Mouse (Mus musculus) embryonic facial prominence, embryonic 11.5 days (tissue): ENCODE measurements around the gene Ints14. TPM values are rescaled to one million over a fixed set of nuclear protein-coding genes. Genes with fewer than 3 reads are reported as not detected.

ENCODE experiments used
- ATAC-seq: fragments of 200-750 bp; cut with Nextera tagmentation; replicated peaks from 2 replicates; pipeline ENCODE4 v1.8.0; 2017; ENCODE audit warnings: low read depth; ENCODE audit not compliant: insufficient number of reproducible peaks, low FRiP score, low TSS enrichment
- DNase-seq: peaks from one replicate; pipeline ENCODE4 v3.0.0-alpha.2; 2015; ENCODE audit warnings: low spot score
- H3K27ac ChIP-seq: fragments of 300-500 bp; sonication (generic); replicated peaks from 2 replicates; pipeline ENCODE4 v1.5.1; 2014; ENCODE audit warnings: mild to moderate bottlenecking, low read depth, low read length, control low read depth
- H3K27me3 ChIP-seq: fragments of 300-500 bp; sonication (generic); 2 replicates; pipeline ENCODE4 v1.6.1; 2014; ENCODE audit warnings: mild to moderate bottlenecking, low read length, moderate library complexity, mixed read lengths; ENCODE audit not compliant: control insufficient read depth, insufficient read depth
- H3K36me3 ChIP-seq: fragments of 300-500 bp; sonication (generic); replicated peaks from 2 replicates; pipeline ENCODE4 v1.6.1; 2014; ENCODE audit warnings: low read depth, mild to moderate bottlenecking, low read length, moderate library complexity, mixed read lengths; ENCODE audit not compliant: control insufficient read depth, insufficient read depth
- H3K4me1 ChIP-seq: fragments of 300-500 bp; sonication (generic); 2 replicates; pipeline ENCODE4 v1.6.1; 2014; ENCODE audit warnings: low read length, mixed read lengths; ENCODE audit not compliant: control insufficient read depth, insufficient read depth
- H3K4me2 ChIP-seq: fragments of 300-500 bp; sonication (generic); 2 replicates; pipeline ENCODE4 v1.6.1; 2014; ENCODE audit warnings: low read depth, mild to moderate bottlenecking, control low read depth, low read length, moderate library complexity
- H3K4me3 ChIP-seq: fragments of 300-500 bp; sonication (generic); 2 replicates; pipeline ENCODE4 v1.5.1; 2014; ENCODE audit warnings: low read depth, low read length, control low read depth
- H3K9ac ChIP-seq: fragments of 300-500 bp; sonication (generic); replicated peaks from 2 replicates; pipeline ENCODE4 v1.6.1; 2014; ENCODE audit warnings: mild to moderate bottlenecking, control low read depth, low read length
- H3K9me3 ChIP-seq: fragments of 300-500 bp; sonication (generic); replicated peaks from 2 replicates; pipeline ENCODE4 v1.6.1; 2016; ENCODE audit warnings: mild to moderate bottlenecking, low read length, inconsistent platforms, mixed read lengths; ENCODE audit not compliant: control insufficient read depth
- WGBS: fragments of 180-500 bp; shearing (Covaris S2); extraction: QIAGEN DNeasy Blood & Tissue Kit; methylation state at CpG from one replicate; pipeline ENCODE4 v1.1.7; 2014; 5-methylcytosine and 5-hydroxymethylcytosine counted together
- polyA plus RNA-seq: library from polyadenylated mRNA; unstranded; fragments of >200 nt; fragmentation: Nextera tagmentation; extraction: Ambion mirVana; gene quantifications from 2 replicates; pipeline ENCODE4 v1.2.1, GENCODE M21; 2014

Ints14 gene
- polyA plus RNA-seq, 1 experiment from 2014 or later = 80.5 TPM

DNA sequence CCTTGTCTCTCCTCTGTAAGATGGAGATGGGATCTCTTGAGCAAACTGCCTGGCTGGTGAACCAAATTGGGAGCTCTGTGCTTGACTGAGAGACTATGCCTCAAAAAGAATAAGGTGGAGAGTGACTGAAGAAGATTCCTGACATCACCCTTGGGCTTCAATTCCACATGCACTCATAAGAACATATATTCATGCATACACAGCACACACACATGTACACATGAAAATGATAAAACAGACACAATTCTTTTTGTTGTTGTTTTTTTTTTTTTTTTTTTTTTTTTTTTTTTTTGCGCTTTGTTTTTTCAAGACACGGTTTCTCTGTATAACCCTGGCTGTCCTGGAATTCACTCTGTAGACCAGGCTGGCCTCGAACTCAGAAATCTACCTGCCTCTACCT lies 3.4 kb upstream of the Ints14 start:
- no peak overlapping the region for H3K4me3 ChIP-seq
- H3K4me1 ChIP-seq = no peaks in the 10 kb centered on the region
- ATAC-seq (no peak), DNase-seq (no peak)
- no peak overlapping the region for H3K9ac ChIP-seq
- H3K4me2 ChIP-seq = no peak overlapping the region
- WGBS = 86% methylated on average over 3 of the region's 3 CpGs
- no peaks in the 10 kb centered on the region for H3K36me3 ChIP-seq
- H3K9me3 ChIP-seq = no peaks in the 10 kb centered on the region
- no peak overlapping the region for H3K27ac ChIP-seq
- H3K27me3 ChIP-seq = no peaks in the 10 kb centered on the region

DNA sequence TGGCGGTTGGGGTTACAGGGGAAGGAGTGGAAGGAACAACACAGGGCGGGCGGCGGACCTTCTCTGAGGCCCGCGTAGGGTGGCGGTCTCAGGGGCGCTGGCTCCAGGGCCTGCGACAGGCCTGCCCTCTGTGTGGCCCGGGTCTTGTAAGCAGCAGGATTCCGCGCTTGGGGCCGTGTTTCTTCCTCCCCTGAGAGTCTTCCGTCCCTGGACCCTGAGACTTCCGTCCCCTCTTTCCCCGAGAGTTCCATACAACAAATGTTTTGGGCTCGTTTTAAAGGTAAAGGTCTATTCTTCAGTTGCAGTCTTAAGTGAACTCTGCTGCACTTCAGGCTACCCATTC lies 244 bp downstream of the Ints14 start:
- peak overlapping the region; percentile 80 for H3K4me3 ChIP-seq
- DNase-seq = no peak
- no peaks in the 10 kb centered on the region for H3K36me3 ChIP-seq
- no peaks in the 10 kb centered on the region for H3K4me1 ChIP-seq
- peak overlapping the region; percentile 93 for H3K9ac ChIP-seq
- peak overlapping the region; percentile 82 for H3K27ac ChIP-seq
- no peaks in the 10 kb centered on the region for H3K9me3 ChIP-seq
- no peaks in the 10 kb centered on the region for H3K27me3 ChIP-seq
- peak overlapping the region; percentile 63 for H3K4me2 ChIP-seq
- no peak for ATAC-seq
- WGBS = 0% methylated on average over 17 of the region's 17 CpGs

DNA sequence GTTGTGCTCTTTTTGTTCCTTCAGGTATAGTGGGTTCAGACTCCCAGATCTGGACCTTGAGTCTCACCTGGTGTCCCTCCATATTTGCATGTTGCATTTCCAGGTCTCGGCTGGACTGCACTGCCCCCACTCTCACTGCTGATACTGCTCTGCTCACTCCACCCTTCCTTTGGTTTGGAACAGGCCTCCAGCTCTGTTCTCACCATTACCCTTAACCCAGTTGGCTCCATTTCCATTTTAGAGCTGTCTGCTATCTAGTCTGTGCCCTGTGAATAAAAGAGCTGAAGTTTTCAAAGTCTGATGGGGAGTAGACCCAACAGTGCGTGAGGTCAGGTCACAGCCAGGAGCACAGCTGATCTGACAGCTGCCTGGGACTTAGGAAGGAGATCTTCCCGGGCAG lies 19.8 kb downstream of the Ints14 start:
- 89% methylated on average over 3 of the region's 3 CpGs for WGBS
- H3K4me2 ChIP-seq = no peak overlapping the region
- peaks cover 22% of the 10 kb centered on the region for H3K36me3 ChIP-seq
- no peaks in the 10 kb centered on the region for H3K4me1 ChIP-seq
- H3K9me3 ChIP-seq = no peaks in the 10 kb centered on the region
- ATAC-seq (no peak), DNase-seq (no peak)
- no peak overlapping the region for H3K27ac ChIP-seq
- no peak overlapping the region for H3K4me3 ChIP-seq
- H3K9ac ChIP-seq = no peak overlapping the region
- H3K27me3 ChIP-seq = no peaks in the 10 kb centered on the region

DNA sequence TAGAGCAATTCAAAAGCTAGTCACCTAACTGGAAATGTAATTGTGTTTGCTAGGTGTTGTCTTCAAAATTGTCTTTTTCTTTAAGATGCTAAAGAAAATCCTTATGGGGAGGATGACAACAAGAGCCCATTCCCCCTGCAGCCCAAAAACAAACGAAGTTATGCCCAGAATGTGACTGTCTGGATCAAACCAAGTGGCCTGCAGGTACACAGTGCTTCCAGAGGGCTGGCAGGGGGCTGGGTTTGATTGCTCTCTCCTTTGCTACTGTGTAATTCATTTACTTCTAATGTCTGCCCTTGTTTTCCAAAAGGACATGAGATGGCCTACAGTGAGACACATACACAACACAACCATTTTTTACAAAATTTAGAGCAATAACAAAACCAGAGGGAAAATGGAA lies 21.2 kb downstream of the Ints14 start:
- Histone ChIP-seq H3K9ac (no peak overlapping the region), H3K4me3 (no peak overlapping the region), H3K9me3 (no peaks in the 10 kb centered on the region), H3K4me1 (no peaks in the 10 kb centered on the region), H3K4me2 (no peak overlapping the region), H3K27ac (no peak overlapping the region), H3K36me3 (peaks cover 23% of the 10 kb centered on the region), H3K27me3 (no peaks in the 10 kb centered on the region)
- ATAC-seq (no peak), DNase-seq (no peak)
- 70% methylated on average over 1 of the region's 1 CpGs for WGBS

DNA sequence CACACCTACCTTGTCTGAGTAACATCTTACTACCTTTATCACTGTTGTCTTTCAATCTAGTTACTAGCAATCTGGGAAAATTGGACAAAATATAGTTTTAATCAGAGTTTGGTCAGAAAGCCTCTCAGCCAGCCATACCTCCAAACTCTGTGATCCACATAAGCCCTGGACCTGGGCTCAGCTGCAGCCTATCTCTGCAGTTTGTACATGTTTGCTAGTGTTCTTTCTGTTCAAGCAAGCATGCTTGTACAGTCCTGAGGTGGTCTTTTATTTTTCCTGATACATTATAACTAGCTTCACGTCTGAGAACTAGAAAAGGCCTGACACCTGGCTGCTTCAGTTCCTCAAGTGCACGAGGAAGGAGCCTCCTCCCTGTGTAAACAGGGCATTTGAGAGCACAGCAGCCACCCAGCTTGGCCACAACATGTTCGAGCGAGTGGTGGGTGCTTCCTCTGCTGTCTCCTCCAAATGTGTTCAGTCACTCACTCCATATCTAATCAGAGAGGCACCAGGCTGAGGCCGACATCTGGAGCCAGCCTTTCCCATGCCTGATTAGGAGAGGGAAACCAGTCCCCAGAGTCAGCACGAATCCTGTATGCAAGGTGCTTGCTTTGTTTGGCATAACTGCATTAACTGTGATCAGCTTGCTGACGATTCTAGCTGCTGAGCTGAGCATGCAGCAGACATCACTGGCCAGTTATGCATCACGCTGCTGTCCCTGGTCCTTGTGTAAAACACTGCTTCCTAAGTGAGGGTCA lies 24.5 kb downstream of the Ints14 start:
- no peaks in the 10 kb centered on the region for H3K27me3 ChIP-seq
- peaks cover 24% of the 10 kb centered on the region for H3K36me3 ChIP-seq
- H3K4me2 ChIP-seq = no peak overlapping the region
- DNase-seq (no peak), ATAC-seq (no peak)
- no peak overlapping the region for H3K27ac ChIP-seq
- no peak overlapping the region for H3K9ac ChIP-seq
- WGBS = 80% methylated on average over 8 of the region's 8 CpGs
- no peak overlapping the region for H3K4me3 ChIP-seq
- H3K4me1 ChIP-seq = no peaks in the 10 kb centered on the region
- no peaks in the 10 kb centered on the region for H3K9me3 ChIP-seq

DNA sequence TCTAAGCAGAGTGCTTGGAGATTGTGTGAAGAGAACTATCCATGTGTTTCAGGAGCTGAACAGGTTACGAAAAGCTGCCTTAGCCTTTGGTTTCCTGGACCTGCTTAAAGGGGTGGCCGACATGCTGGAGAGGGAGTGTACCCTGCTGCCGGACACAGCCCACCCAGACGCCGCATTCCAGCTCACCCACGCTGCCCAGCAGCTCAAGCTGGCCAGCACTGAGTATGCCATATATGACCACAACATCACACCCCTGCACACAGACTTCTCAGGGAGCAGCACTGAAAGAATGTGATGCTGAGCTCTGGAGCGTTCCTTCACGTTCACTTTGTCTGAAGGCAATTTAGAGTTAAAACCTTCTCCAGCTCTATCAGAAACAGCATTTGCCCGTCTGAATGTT lies 25.1 kb downstream of the Ints14 start:
- H3K27ac ChIP-seq = no peak overlapping the region
- H3K4me3 ChIP-seq = no peak overlapping the region
- no peaks in the 10 kb centered on the region for H3K27me3 ChIP-seq
- no peak for DNase-seq
- H3K9me3 ChIP-seq = no peaks in the 10 kb centered on the region
- H3K9ac ChIP-seq = no peak overlapping the region
- H3K4me2 ChIP-seq = no peak overlapping the region
- ATAC-seq = no peak
- H3K4me1 ChIP-seq = no peaks in the 10 kb centered on the region
- 86% methylated on average over 9 of the region's 9 CpGs for WGBS
- peaks cover 23% of the 10 kb centered on the region for H3K36me3 ChIP-seq

DNA sequence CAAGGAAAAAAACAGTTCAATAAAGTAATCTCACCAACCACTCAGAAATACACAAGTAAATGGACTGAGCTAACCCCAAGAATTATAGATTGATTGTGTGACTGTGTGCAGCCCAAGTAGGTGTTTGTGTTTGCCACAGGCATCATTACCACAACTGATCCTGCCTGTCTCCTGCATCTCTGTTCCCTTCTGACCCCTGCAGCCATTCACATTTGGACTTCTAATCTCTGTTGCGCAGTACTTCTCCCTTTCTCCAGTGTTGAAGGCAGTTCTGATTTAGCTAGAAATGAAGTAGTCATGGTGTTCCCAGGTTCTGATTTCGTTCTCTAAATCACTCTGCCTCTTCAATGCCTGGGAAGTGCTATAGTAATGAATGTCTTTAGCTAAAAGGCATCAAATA lies 26.9 kb downstream of the Ints14 start:
- DNase-seq = no peak

DNA sequence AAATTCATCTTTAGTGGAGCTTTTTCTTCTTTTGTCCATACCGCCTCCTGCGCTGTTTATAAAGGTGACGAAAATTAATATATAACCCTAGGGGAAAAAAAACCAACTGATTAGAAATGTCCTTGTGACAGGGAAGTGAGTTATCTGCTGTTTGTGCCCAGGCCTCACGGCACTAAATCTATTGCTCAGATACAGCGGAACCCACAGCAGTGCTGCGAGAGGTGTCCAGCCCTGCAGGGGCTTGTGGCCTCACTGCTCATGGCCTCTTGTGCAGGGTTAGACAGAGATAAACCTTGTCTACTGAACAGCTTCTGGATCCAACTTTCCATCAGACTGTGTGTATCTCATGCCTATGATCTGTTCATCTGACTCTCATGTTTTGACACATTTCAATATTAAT lies 27.7 kb downstream of the Ints14 start:
- 94% methylated on average over 6 of the region's 6 CpGs for WGBS
- no peak for ATAC-seq
- no peak overlapping the region for H3K27ac ChIP-seq
- H3K9me3 ChIP-seq = no peaks in the 10 kb centered on the region
- H3K4me1 ChIP-seq = no peaks in the 10 kb centered on the region
- H3K27me3 ChIP-seq = no peaks in the 10 kb centered on the region
- no peak overlapping the region for H3K9ac ChIP-seq
- H3K36me3 ChIP-seq = peaks cover 21% of the 10 kb centered on the region
- no peak overlapping the region for H3K4me3 ChIP-seq
- DNase-seq = no peak
- H3K4me2 ChIP-seq = no peak overlapping the region

More for the DNA sequence above, 26.9 kb downstream of the Ints14 start:
- H3K4me2 ChIP-seq = no peak overlapping the region
- ATAC-seq = no peak
- H3K36me3 ChIP-seq = peaks cover 21% of the 10 kb centered on the region
- 92% methylated on average over 2 of the region's 2 CpGs for WGBS
- H3K27me3 ChIP-seq = no peaks in the 10 kb centered on the region
- H3K4me1 ChIP-seq = no peaks in the 10 kb centered on the region
- no peak overlapping the region for H3K27ac ChIP-seq
- no peak overlapping the region for H3K9ac ChIP-seq
- H3K9me3 ChIP-seq = no peaks in the 10 kb centered on the region
- no peak overlapping the region for H3K4me3 ChIP-seq
